In the genomic region with DNA sequence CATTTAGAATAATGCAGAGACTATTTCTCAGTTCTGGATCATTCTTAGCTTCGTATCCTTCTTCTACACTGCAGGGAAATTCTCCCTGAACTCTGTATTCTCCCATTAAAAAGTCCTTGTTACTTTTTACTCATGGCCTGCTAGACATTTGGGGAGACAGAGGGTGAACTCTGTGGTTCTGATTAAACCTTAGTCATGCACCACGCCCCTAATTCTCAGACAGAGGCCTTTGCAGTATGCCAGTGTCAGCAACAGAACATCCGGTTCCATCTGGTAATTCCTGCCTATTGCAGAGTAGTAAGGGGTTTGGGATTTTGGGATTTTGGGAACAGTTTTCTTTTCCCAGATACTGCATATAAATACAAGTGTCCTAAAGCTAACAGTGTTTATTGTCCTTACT, we compare ENCODE assay signal across 20 mouse cellular contexts. TPM values are rescaled to one million over a fixed set of nuclear protein-coding genes. Genes with fewer than 3 reads are reported as not detected.
DNase-seq lines count a peak whose midpoint lies in the region; ATAC-seq lines count a peak whose summit lies in the region.
"Had no signal": no experiment of that assay in that cellular context is flagged by ENCODE, and none has a peak within 500 bp of the region (broad histone marks: within the 10 kb centered on the region; RNA-seq: fewer than 3 reads in every experiment).

No protein-coding gene starts in this region.

- H3K4me2 ChIP-seq in embryonic facial prominence, embryonic 14.5 days (ENCODE audit: low read depth, low read length) = no peak overlapping the region
- no peak overlapping the region for H3K4me2 ChIP-seq in hindbrain, embryonic 11.5 days (replicated peaks; ENCODE audit: low read depth, low read length)
- H3K4me2 ChIP-seq: hindbrain, embryonic 14.5 days; limb, embryonic 12.5 days; neural tube, embryonic 12.5 days; stomach, embryonic 15.5 days had no signal

- WGBS in embryonic facial prominence, embryonic 14.5 days = 66% methylated on average over 3 of the region's 3 CpGs
- WGBS in embryonic facial prominence, embryonic 10.5 days = 83% methylated on average over 3 of the region's 3 CpGs
- 84% methylated on average over 3 of the region's 3 CpGs for WGBS in hindbrain, embryonic 10.5 days
- WGBS in hindbrain, embryonic 11.5 days = 81% methylated on average over 3 of the region's 3 CpGs

- H3K27ac ChIP-seq in embryonic facial prominence, embryonic 14.5 days (replicated peaks; ENCODE audit: low read depth, low read length) = no peak overlapping the region
- H3K27ac ChIP-seq in embryonic facial prominence, embryonic 10.5 days (replicated peaks) = no peak overlapping the region
- no peak overlapping the region for H3K27ac ChIP-seq in hindbrain, embryonic 10.5 days
- H3K27ac ChIP-seq in hindbrain, embryonic 11.5 days (ENCODE audit: low read depth, low read length) = no peak overlapping the region
- H3K27ac ChIP-seq: hindbrain, embryonic 14.5 days; limb, embryonic 12.5 days; neural tube, embryonic 12.5 days; stomach, embryonic 15.5 days had no signal

- H3K9me3 ChIP-seq in embryonic facial prominence, embryonic 14.5 days (ENCODE audit: control insufficient read depth, low read length) = no peaks in the 10 kb centered on the region
- no peaks in the 10 kb centered on the region for H3K9me3 ChIP-seq in embryonic facial prominence, embryonic 10.5 days
- H3K9me3 ChIP-seq in hindbrain, embryonic 10.5 days = no peaks in the 10 kb centered on the region
- H3K9me3 ChIP-seq in hindbrain, embryonic 11.5 days (ENCODE audit: control insufficient read depth, low read length) = no peaks in the 10 kb centered on the region
- H3K9me3 ChIP-seq: limb, embryonic 12.5 days; neural tube, embryonic 12.5 days; stomach, embryonic 15.5 days had no signal

- peak; percentile 19 for DNase-seq in embryonic facial prominence, embryonic 14.5 days (ENCODE audit: low spot score)
- DNase-seq in embryonic facial prominence, embryonic 10.5 days (ENCODE audit: low spot score) = no peak
- peak; percentile 7 to 18 for DNase-seq in urinary bladder, postnatal 36 days (ENCODE audit: low spot score in 2 of 2)
- DNase-seq in urinary bladder, postnatal 4 days (ENCODE audit: low spot score in 2 of 2) = no peak
- DNase-seq in fibroblast of lung, adult 2 months (ENCODE audit: low read depth) = peak; percentile 88
- DNase-seq in hindbrain, embryonic 10.5 days (ENCODE audit: low spot score) = no peak
- DNase-seq in hindbrain, embryonic 11.5 days (ENCODE audit: low spot score) = no peak
- DNase-seq: adrenal gland, postnatal 14 days; cerebellum, adult 11-12 months; embryo, embryonic 11 days; gastrocnemius, postnatal 36 days; kidney, postnatal 4 days had no signal

- no peaks in the 10 kb centered on the region for H3K36me3 ChIP-seq in embryonic facial prominence, embryonic 14.5 days (ENCODE audit: control insufficient read depth, insufficient read depth, low read length)
- no peaks in the 10 kb centered on the region for H3K36me3 ChIP-seq in embryonic facial prominence, embryonic 10.5 days (replicated peaks)
- H3K36me3 ChIP-seq in hindbrain, embryonic 10.5 days = no peaks in the 10 kb centered on the region
- no peaks in the 10 kb centered on the region for H3K36me3 ChIP-seq in hindbrain, embryonic 11.5 days (ENCODE audit: control insufficient read depth, insufficient read depth, low read length)
- H3K36me3 ChIP-seq: limb, embryonic 12.5 days; neural tube, embryonic 12.5 days; stomach, embryonic 15.5 days had no signal

- no peaks in the 10 kb centered on the region for H3K27me3 ChIP-seq in embryonic facial prominence, embryonic 14.5 days (replicated peaks; ENCODE audit: control insufficient read depth, insufficient read depth, low read length)
- H3K27me3 ChIP-seq in embryonic facial prominence, embryonic 10.5 days (replicated peaks; ENCODE audit: low read depth, poor library complexity, severe bottlenecking) = no peaks in the 10 kb centered on the region
- no peaks in the 10 kb centered on the region for H3K27me3 ChIP-seq in hindbrain, embryonic 10.5 days (ENCODE audit: insufficient read depth, poor library complexity, severe bottlenecking)
- no peaks in the 10 kb centered on the region for H3K27me3 ChIP-seq in hindbrain, embryonic 11.5 days (ENCODE audit: control insufficient read depth, insufficient read depth, low read length)
- H3K27me3 ChIP-seq: limb, embryonic 12.5 days; neural tube, embryonic 12.5 days; stomach, embryonic 15.5 days had no signal

- H3K4me1 ChIP-seq in embryonic facial prominence, embryonic 14.5 days (ENCODE audit: control insufficient read depth, insufficient read depth, low read length) = no peaks in the 10 kb centered on the region
- H3K4me1 ChIP-seq in embryonic facial prominence, embryonic 10.5 days = no peaks in the 10 kb centered on the region
- H3K4me1 ChIP-seq in hindbrain, embryonic 10.5 days (replicated peaks) = no peaks in the 10 kb centered on the region
- no peaks in the 10 kb centered on the region for H3K4me1 ChIP-seq in hindbrain, embryonic 11.5 days (replicated peaks; ENCODE audit: control insufficient read depth, insufficient read depth, low read length)
- H3K4me1 ChIP-seq: limb, embryonic 12.5 days; neural tube, embryonic 12.5 days; stomach, embryonic 15.5 days had no signal

- ATAC-seq in embryonic facial prominence, embryonic 14.5 days (ENCODE audit: low read depth) = no peak
- ATAC-seq in hindbrain, embryonic 11.5 days (ENCODE audit: low FRiP score) = no peak
- ATAC-seq in erythroblast, adult 5-6 weeks (replicated peaks; ENCODE audit: low FRiP score, poor library complexity, severe bottlenecking) = no peak
- ATAC-seq: CD4-positive, CD25-positive, alpha-beta regulatory T cell, adult 4 months; intestine, postnatal 0 days; midbrain, embryonic 16.5 days had no signal

- no peak overlapping the region for H3K4me3 ChIP-seq in embryonic facial prominence, embryonic 14.5 days (ENCODE audit: low read depth, low read length)
- no peak overlapping the region for H3K4me3 ChIP-seq in embryonic facial prominence, embryonic 10.5 days
- no peak overlapping the region for H3K4me3 ChIP-seq in hindbrain, embryonic 10.5 days
- H3K4me3 ChIP-seq in hindbrain, embryonic 11.5 days (ENCODE audit: low read depth, low read length) = no peak overlapping the region
- H3K4me3 ChIP-seq: limb, embryonic 12.5 days; neural tube, embryonic 12.5 days; stomach, embryonic 15.5 days had no signal

- no peak overlapping the region for H3K9ac ChIP-seq in embryonic facial prominence, embryonic 14.5 days (ENCODE audit: low read depth, low read length)
- no peak overlapping the region for H3K9ac ChIP-seq in hindbrain, embryonic 11.5 days (ENCODE audit: low read depth, low read length)
- H3K9ac ChIP-seq: hindbrain, embryonic 14.5 days; limb, embryonic 12.5 days; neural tube, embryonic 12.5 days; stomach, embryonic 15.5 days had no signal

RNA-seq across cellular contexts. Expression of a gene that starts 16.6 kb away (rescaled TPM):
- 6.3 and 8.7 TPM in 2 replicates for polyA plus RNA-seq in embryonic facial prominence, embryonic 14.5 days (2014; fragmentation: Nextera tagmentation; extraction: Ambion mirVana)
- 2.8 and 3.3 TPM in 2 replicates for polyA plus RNA-seq in embryonic facial prominence, embryonic 10.5 days (2016; fragmentation: Nextera tagmentation; extraction: Ambion mirVana)
- polyA plus RNA-seq in hindbrain, embryonic 10.5 days (2016; fragmentation: Nextera tagmentation; extraction: Ambion mirVana) = 4.0 and 5.9 TPM in 2 replicates
- 7.1 TPM in 2 replicates for polyA plus RNA-seq in hindbrain, embryonic 11.5 days (2014; fragmentation: Nextera tagmentation; extraction: Ambion mirVana)
- total RNA-seq in erythroblast, adult 5-6 weeks (2015; ENCODE audit: low replicate concordance) = 1.2 and 4.4 TPM in 2 replicates
- 2.0 and 4.6 TPM in 2 replicates for total RNA-seq in erythroblast, adult 5-6 weeks (2017; ENCODE audit: low replicate concordance)

Comparison
In these comparisons a context has a peak if more than half of its experiments do, and no peak if none do; other contexts are left out.
1. DNase-seq: peak in embryonic facial prominence, embryonic 14.5 days (single experiment), urinary bladder, postnatal 36 days (2 of 2) and fibroblast of lung, adult 2 months (single experiment); none in embryonic facial prominence, embryonic 10.5 days (single experiment), urinary bladder, postnatal 4 days (0 of 2), hindbrain, embryonic 10.5 days (single experiment) and hindbrain, embryonic 11.5 days (single experiment).